Mouse (Mus musculus): ENCODE data around the gene Hivep2.

Hivep2 gene

DNA sequence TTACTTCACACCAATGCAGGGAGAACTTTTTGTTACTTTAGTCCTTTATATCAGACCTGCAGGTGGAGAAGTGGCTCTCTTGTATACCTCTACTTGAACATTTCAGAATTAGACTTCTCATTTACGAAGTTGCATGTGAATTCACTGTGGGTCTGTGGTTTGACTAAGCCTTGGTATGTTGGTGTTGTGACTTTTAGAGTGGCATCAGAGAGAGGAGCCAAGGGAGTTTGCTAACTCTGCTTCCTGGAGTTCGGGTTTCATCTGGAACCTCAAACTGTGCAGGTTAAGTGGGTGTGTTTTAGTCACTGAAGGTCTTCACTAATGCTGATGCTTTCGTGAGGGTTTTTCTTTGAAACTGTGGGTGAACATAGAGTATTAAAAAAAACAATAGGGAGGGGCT lies 4.4 kb downstream of the Hivep2 start:
- in situ Hi-C loops (cut with MboI, MseI) = loop anchor here (5.0 to 25.0 kb wide), 5 partner anchors 42 to 1692 kb away; partner anchors contain the start of gene Stx11 (in 1 of the 2)

DNA sequence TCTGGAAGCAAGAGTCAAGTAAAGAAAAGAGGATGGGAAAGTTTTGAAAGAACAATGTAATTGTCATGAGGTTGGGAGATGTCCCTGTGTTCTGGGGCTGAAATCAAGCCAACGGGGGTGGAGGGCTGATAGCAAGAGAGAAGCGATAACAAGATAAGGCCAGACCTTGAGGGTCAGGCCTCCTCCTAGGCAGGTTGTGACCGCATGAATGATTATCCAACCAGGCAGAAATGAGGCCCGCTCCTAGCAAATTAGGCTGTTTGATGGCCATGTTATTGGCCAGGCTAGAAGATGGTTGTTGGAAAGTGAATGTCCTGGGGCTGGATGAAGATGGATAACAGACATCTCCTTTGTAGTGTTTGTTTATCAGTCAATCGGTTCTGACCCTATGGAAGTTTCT lies 5.4 kb downstream of the Hivep2 start:
- in situ Hi-C loops (cut with MboI, MseI) = loop anchor here (5.0 to 25.0 kb wide), 5 partner anchors 41 to 1691 kb away; partner anchors contain the start of gene Stx11 (in 1 of the 2)

DNA sequence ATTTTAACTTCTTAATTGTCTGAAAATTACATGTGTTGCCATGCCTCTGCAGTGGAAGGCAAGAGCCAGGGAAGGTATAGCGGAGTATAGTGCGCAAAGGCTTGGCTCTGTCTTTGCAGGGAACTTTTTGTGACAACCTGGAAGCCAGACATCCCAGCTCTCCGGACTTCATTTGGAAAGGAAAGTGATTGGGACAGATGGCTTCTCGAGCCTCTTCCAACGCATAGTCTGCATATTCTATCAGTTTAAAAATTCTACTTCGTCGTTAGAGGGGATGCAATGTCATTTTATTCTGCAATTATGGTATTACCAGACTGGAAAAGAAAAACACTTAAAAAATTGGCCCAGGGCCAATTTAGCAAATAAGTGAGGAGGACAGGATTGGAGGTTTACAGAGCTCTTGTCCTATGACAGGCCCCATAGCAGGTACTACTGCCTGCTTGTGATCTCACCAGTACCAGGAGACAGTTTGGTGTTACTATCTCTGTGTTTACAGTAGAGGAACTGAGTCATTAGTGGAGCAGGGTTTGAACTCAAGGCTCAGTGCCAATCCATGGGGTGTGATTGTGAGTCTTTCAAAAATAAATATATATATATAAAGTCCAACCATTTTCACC lies 7.8 kb downstream of the Hivep2 start:
- in situ Hi-C loops (cut with MboI, MseI) = loop anchor here (5.0 to 25.0 kb wide), 5 partner anchors 39 to 1689 kb away; partner anchors contain the start of gene Stx11 (in 1 of the 2)

DNA sequence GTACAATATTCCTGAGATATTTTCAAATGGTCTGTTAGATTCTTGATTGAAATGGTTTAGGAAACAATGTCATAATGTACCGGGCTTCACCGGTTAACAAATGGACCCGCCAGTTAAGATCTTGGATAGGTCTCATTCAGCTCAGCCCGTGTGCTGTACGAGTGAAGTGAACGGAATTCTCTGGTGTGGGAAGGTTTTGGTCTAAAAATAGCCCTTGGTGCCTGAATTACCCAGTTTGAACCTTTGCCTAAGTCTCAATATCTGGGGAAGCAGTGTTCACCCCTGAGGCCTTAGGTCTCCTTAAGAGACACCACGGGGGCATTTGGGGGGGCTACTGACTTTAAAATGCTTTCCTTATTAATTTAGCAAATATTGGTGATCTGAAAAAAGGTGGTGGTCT lies 8.6 kb downstream of the Hivep2 start:
- in situ Hi-C loops (cut with MboI, MseI) = loop anchor here (5.0 to 25.0 kb wide), 5 partner anchors 38 to 1688 kb away; partner anchors contain the start of gene Stx11 (in 1 of the 2)

DNA sequence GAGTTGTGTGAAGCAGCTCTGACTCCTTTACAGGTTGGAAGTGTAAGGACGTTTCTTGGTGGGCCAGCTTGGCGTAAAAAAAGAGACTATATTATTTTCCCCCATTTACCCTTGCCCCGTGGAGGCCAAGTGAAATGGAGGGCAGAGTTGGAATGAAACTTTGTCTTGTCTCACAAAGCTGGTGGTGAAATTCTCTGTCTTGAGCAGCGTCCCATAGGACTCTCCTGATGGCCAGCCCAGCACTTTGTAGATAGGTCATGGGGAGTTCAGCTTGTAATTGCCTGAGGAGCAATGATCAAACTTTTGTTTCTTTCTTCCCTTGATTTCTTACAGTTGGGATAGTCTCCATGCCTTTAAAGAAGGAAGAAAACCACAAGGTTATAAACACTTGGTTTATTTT lies 10.0 kb downstream of the Hivep2 start:
- in situ Hi-C loops (cut with MboI, MseI) = loop anchor here (10.0 kb wide), 2 partner anchors 349 to 1011 kb away; partner anchors contain the start of gene Stx11 (in 1 of the 2)

DNA sequence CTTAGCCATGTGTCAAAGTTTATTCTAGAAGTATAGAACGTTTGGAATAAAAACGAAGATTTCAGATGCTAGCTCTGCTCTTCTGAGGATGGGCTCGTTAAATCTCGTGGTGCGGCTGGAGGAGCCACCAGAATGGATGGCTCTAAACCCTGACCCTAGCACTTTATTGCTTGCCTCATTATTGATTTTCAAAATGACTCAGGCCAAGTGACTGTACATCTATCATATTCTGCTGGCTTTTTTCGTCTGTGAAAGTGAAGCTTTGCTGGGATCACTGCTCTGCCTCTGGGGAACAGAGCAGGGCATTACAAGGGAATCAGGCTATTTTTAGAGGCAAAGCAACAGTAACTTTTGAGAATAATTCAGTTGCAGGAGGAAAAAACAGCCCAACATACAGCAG lies 10.4 kb downstream of the Hivep2 start:
- in situ Hi-C loops (cut with MboI, MseI) = loop anchor here (10.0 kb wide), 2 partner anchors 349 to 1011 kb away; partner anchors contain the start of gene Stx11 (in 1 of the 2)

DNA sequence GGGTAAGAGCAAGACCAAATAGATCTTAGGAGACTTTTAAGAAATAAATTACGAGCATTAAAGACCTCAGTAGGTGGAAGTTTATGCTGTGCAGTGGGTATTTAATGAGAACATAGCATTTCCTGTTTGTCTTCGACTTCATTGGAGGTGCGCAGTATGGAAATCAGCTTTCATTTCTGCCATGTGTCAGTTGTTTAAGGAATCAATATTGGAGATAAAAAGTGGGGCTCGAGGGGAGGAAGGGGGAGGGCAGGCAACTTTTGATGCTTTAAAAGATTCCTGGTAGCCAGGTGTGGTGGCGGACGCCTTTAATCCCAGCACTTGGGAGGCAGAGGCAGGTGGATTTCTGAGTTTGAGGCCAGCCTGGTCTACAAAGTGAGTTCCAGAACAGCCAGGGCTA lies 16.4 kb downstream of the Hivep2 start:
- in situ Hi-C loops (cut with MboI, MseI) = no loop called here

DNA sequence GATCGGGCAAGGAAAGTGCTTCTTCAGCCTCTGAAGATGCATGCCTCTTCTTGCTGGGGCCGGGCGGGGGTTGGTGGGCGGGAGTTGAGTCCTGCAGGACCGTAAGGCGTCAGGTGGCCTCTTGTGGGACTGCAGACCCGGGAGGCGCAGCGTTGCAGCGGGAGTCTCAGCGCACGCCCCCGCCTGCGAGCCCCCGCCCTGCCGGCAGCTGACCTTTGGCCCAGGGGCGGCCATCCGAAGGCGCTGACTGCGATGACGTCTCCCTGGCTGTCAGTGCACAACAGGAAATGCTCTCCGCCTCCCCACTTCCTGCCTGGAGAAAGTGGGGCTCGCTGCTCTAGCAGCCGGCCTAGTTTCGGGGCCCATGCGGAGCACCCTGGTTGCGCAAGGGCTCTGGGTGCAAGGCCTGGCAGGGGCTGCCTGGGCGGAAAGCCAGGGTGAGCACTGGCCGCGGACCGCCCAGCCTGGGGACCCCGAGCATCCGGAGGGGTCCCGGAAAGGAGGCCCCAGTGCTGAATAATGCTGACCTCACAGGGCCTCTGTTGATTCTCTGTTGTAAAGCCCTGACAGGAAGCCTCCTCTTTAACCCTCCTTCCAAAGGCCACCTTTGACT lies 17.0 kb downstream of the Hivep2 start:
- in situ Hi-C loops (cut with MboI, MseI) = no loop called here

DNA sequence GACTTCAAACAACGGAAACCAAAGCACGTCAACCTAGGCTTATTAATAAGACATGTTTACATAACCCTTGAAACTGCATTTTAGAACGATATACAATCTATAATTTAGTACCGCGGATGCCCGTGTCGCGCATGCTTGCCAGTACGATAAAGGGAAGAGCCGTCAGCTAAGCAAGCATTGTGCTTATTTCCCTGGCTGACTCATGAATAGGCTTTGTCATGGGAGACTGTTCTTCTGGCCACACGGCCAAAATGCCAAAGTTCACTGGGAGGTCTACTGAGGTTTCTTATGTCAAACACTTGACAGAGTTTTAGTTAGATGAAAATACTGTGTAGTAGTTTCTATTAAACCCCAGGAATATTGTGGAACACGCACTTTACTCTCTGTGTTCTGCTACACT lies 17.8 kb downstream of the Hivep2 start:
- in situ Hi-C loops (cut with MboI, MseI) = no loop called here

DNA sequence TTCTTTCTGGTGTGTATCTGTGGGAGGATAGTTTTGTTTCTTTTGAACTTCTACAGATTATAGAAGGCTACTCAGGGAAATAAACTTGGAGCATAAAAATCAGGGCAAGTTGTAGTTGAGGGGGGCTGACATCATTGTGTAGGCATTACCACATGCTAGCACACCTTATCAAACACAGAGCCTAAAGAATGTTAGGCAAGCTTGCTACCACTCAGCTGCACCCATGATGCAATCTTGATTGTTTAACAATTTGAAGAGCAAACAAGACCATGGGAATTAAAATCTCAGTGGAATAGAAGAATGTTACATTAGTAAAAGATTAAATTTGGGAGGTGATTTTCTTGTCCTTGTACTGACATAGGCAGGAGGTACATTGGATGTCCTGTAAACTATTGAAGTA lies 18.4 kb downstream of the Hivep2 start:
- in situ Hi-C loops (cut with MboI, MseI) = no loop called here

DNA sequence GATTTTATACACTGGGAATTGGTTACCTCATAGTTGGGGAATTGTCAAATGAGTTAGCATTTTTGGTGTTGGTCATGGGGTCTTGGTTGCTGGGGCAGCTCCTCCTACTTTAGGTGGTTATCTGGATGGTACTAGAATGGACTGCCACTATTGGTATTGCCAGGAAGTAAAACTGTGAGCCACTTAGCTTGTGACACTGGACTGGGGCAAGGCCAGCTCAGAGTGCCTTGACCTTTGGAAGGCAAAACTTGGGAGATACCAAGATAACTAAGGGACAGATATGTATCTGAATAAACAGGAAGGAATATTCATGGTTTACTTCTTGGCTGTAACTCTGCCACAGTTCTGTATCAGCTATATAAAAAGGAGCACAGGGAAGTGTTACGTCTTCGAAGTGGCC lies 20.7 kb downstream of the Hivep2 start:
- in situ Hi-C loops (cut with MboI, MseI) = no loop called here

DNA sequence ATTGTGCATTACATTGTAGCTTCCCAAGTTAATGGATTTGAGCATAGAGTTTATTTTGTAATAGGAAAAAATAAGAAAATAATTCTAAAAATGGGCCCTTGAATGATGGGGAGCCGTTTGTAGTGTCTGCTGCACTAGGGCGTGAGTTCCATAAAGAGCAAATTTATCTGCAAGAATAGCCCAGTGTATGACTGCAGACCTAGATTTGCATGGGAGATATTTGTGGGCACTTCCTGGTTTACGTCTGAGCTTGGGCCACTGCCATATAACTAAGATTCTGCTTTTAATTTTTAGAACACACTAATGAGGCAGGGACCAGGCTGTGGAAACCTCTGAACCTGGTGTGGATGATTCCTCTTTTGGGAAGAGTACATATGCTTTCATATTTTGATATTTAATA lies 21.5 kb downstream of the Hivep2 start:
- in situ Hi-C loops (cut with MboI, MseI) = no loop called here

DNA sequence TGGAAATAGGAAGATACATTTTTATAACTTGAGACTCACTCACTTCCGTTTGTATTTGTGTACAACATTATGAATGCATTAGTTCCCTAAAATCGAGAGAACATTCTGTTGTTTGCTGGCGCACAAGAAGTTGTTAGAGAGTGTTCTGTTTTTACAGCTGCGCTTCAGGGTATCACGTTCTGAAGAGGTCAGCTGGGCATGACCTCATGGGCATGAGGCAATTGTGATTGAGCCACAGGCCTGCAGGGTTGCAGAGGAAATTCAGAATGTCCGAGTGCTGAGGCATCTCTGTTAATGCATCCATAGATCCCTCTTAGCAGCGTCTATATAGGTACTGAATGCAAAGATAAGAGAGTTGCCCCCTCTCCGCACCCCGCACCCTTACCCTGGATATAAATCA lies 22.4 kb downstream of the Hivep2 start:
- in situ Hi-C loops (cut with MboI, MseI) = no loop called here

DNA sequence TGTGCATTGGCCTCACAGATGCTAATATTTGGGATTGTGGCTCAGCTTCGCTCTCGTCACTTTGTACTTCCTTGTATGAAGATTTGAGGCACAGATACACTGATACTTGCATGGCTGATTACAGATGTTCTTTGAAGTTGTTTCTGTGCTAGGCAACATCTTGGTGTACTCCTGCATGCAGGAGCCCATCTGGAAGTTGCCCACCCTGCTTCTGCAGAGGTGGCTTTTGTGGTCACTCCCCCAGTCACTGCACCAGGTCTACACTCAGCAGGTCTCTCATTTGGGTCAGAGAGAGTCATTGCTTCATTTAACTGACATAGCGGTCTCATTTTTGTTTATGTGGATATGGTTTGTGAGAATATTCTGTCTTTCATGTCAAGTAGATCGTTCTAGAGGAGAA lies 22.9 kb downstream of the Hivep2 start:
- in situ Hi-C loops (cut with MboI, MseI) = no loop called here

DNA sequence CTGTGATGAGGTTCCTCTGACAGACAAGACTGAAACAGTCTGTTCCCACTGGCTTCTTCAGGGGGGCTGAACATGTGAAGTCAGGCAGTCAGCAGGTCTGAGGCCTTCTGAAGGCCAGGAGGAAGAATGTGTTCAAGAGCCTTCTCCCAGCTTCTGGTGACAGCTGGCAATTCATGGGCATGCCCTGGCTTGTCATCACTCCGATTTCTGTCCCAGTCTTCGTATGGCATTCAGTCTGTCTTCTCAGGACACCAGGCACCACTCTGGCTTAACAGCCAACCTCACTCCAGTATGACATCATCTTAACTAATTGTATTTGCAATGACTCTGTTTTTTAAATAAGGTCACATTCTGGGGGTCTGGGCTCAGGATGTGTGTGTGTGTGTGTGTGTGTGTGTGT lies 25.0 kb downstream of the Hivep2 start:
- in situ Hi-C loops (cut with MboI, MseI) = no loop called here

DNA sequence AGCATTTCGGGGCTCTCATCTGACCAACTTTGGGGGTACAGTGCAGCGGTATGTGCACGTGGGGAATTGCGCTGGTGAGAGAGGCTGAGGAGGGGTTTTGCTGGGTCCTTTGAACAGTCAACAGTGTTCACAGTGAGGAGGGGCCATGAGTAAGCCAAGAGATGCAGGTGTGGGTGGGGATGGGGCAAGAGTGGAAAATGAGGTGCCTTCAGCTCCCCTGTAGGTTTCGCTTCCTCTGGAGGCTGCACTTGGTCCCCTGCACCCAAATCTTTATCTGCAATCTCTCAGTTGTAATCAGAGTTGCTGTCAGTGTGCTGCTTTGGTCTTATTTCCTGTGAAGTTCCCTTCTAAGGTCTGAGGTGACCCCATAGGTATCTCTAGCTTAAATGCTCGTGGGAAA lies 27.5 kb downstream of the Hivep2 start:
- in situ Hi-C loops (cut with MboI, MseI) = no loop called here

DNA sequence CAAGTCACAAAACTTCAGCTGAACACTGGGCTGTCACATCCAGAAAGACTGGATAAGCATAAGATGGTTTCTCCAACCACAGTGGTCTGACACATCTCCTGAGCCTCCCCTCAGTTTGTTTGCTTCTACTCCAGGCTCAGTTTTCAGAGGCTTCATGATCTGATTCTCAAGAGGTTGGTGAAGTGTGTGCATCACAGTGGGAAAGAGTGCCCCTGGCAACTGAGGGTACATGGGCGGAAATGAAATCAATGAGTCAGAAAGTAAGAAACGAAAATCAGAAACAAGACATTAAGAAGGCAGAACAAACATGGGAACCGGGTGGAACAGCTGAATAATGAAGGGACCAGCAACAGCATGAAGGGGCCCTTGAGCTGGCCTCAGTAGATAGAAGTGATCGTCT lies 31.5 kb downstream of the Hivep2 start:
- in situ Hi-C loops (cut with MboI, MseI) = no loop called here

DNA sequence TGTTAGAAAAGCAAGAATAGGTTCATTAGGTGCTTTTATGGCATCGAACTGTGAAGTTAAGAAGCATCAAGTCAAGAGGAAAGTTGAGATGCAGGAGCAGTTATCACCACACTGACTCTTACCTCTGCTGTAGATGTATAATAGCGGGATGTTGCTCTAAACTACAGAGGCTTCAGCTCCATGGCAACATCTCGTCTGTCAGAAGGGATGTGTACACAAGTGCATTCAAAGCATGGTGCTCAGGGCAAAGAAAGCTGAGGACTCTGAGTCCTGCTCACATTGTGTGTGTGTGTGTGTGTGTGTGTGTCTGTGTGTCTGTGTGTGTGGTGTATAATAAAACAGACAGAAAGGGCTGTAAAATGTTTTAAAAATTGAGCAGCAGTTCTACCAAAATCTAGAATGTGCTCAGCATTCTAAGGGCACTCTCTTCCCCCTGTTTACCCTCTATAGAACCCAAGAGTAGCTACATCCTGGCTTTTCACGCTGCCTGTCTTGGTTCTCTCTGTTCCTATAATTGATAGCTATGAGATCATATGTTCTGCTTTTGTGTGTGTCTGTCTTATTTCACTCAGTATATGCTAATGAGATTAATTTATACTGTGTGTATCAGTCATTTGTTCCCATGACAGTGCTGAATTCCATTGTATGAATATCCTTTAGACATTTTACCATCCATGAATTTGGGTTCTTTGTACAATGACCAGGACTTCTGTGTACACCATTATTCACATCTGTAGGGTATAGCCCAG lies 39.1 kb downstream of the Hivep2 start:
- in situ Hi-C loops (cut with MboI, MseI) = no loop called here

DNA sequence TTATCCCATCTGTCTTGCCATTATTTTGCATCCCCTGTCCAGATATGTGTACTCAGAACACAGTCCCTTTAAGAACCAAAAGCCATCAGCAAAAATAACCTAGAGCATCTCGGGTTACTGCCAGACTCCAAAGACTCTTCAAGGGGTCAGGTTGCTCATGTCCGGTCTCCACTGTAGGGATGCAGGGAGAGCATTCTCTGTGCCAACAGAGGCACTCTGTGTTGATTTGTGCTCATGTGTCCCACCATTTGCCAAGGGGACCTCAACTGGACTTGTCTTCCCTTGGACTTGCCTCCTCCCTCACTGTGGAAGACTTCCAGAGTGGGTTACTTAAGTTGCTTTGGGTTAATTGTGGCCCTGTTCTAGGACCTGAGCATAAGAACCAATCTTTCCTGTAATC lies 43.8 kb downstream of the Hivep2 start:
- in situ Hi-C loops (cut with MboI, MseI) = loop anchor here in 1 of 2 experiments (5.0 kb wide), 1 partner anchor 37 kb away; no protein-coding TSS in a partner anchor

DNA sequence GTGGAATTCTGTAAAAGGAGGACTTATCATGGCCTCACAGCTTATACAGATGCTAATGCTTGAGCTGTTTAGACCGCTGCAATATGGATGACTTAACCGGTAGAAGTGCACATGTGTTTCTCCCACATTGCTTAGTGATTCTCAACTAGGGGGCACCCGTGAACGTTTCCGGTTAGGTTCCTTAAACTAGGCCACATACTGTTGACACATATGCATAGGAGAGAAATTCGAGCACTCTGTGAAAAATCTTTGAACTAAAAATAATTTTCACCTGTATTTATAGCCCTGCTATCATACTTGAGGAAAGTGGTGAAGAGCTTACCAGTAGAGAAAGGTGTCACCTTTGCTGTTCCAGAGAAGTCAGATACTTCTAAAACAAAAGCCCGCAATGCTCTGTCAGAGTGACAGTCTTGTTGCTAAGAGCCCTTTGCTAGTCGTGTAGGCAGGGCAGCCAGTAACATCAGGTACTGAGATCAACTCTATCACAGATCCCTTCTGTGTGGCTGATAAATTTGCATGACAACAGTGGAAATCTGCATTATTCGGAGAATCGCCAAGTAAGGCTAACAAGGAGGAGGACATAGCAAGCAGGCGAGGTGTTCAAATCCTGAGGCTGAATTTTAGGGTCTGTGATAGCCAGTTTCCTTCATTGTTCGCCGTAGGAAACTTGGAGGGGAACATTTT lies 50.6 kb downstream of the Hivep2 start:
- in situ Hi-C loops (cut with MboI, MseI) = loop anchor here in 1 of 2 experiments (5.0 kb wide), 1 partner anchor 49 kb away; the partner anchor contains the start of gene Hivep2

DNA sequence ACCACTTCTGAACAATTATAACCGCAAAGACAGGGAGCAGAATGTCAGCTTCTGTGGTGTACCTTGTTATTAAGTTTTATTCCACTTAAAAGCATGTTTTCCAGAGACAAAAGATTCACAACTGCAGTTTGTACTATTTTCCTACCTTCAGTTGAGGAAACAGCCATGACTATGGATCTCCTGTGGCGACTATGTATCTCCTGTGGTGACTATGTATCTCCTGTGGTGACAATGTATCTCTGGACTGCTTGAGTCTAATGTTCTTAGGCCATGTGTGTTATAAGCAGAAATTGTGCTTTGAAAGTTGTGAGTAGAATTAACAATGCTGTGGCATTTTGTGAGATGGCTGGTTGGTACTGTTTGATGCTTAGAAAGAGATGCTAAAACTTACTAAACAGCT lies 51.5 kb downstream of the Hivep2 start:
- in situ Hi-C loops (cut with MboI, MseI) = loop anchor here in 1 of 2 experiments (5.0 kb wide), 1 partner anchor 50 kb away; the partner anchor contains the start of gene Hivep2
